Mouse (Mus musculus) liver, embryonic 16.5 days (tissue): ENCODE data around the gene Ms4a6d. TPM values are rescaled to one million over a fixed set of nuclear protein-coding genes. Genes with fewer than 3 reads are reported as not detected.

Source experiments
- ATAC-seq: fragments of 200-750 bp; cut with Nextera tagmentation; 2 replicates; pipeline ENCODE4 v1.8.0; 2017; ENCODE audit warnings: low read depth, mild to moderate bottlenecking, moderate number of reproducible peaks, moderate library complexity
- H3K27ac ChIP-seq: fragments of 300-500 bp; sonication (generic); 2 replicates; pipeline ENCODE4 v1.5.1; 2014; ENCODE audit warnings: mild to moderate bottlenecking, low read length
- H3K27me3 ChIP-seq: fragments of 300-500 bp; sonication (generic); 2 replicates; pipeline ENCODE4 v1.6.1; 2014; ENCODE audit warnings: low read depth, low read length, mixed read lengths; ENCODE audit not compliant: control insufficient read depth, insufficient read depth
- H3K36me3 ChIP-seq: fragments of 300-500 bp; sonication (generic); 2 replicates; pipeline ENCODE4 v1.6.1; 2014; ENCODE audit warnings: mild to moderate bottlenecking; ENCODE audit not compliant: control insufficient read depth, insufficient read depth
- H3K4me1 ChIP-seq: fragments of 300-500 bp; sonication (generic); 2 replicates; pipeline ENCODE4 v1.6.1; 2014; ENCODE audit warnings: low read depth, low read length, mixed read lengths; ENCODE audit not compliant: control insufficient read depth
- H3K4me2 ChIP-seq: fragments of 300-500 bp; sonication (generic); 2 replicates; pipeline ENCODE4 v1.6.1; 2014; ENCODE audit warnings: low read depth, low read length, mixed read lengths
- H3K4me3 ChIP-seq: fragments of 300-500 bp; sonication (generic); 2 replicates; pipeline ENCODE4 v1.5.1; 2014; ENCODE audit warnings: low read depth, mild to moderate bottlenecking, low read length
- H3K9ac ChIP-seq: fragments of 300-500 bp; sonication (generic); 2 replicates; pipeline ENCODE4 v1.6.1; 2014; ENCODE audit warnings: low read depth, low read length
- H3K9me3 ChIP-seq: fragments of 300-500 bp; sonication (generic); replicated peaks from 2 replicates; pipeline ENCODE4 v1.6.1; 2016; ENCODE audit warnings: low read length; ENCODE audit not compliant: control insufficient read depth
- WGBS: fragments of 180-500 bp; shearing (Covaris S2); extraction: QIAGEN DNeasy Blood & Tissue Kit; methylation state at CpG from one replicate; pipeline ENCODE4 v1.1.7; 2014; ENCODE audit not compliant: insufficient replicate concordance; 5-methylcytosine and 5-hydroxymethylcytosine counted together
- polyA plus RNA-seq: library from polyadenylated mRNA; unstranded; fragments of >200 nt; fragmentation: Nextera tagmentation; extraction: Ambion mirVana; gene quantifications from 2 replicates; pipeline ENCODE4 v1.2.1, GENCODE M21; 2015

Gene Ms4a6d
- polyA plus RNA-seq, 1 experiment from 2014 or later: 4.9 TPM

- H3K4me3 ChIP-seq: no peak overlapping the region
- H3K9ac ChIP-seq: no peak overlapping the region
- no peak for ATAC-seq
- no peaks in the 10 kb centered on the region for H3K36me3 ChIP-seq
- no peaks in the 10 kb centered on the region for H3K9me3 ChIP-seq
- H3K4me1 ChIP-seq: peaks cover 7% of the 10 kb centered on the region
- no peak overlapping the region for H3K4me2 ChIP-seq
- H3K27ac ChIP-seq: no peak overlapping the region
- no peaks in the 10 kb centered on the region for H3K27me3 ChIP-seq
These were observed 20.2 kb upstream of the Ms4a6d start for GRCm38 (mm10) chr19:11624800-11625199.

- H3K27me3 ChIP-seq: no peaks in the 10 kb centered on the region
- ATAC-seq: no peak
- no peak within 1 kb of the TSS for H3K27ac ChIP-seq
- no peak within 1 kb of the TSS for H3K9ac ChIP-seq
- no peak within 1 kb of the TSS for H3K4me3 ChIP-seq
- H3K4me1 ChIP-seq: peaks cover 9% of the 10 kb centered on the region
- no peaks in the 10 kb centered on the region for H3K9me3 ChIP-seq
- H3K36me3 ChIP-seq: no peaks in the 10 kb centered on the region
- 46% methylated on average over 2 of the region's 2 CpGs for WGBS
- no peak within 1 kb of the TSS for H3K4me2 ChIP-seq
These were observed 18.9 kb upstream of the Ms4a6d start, which contains the start of gene Ms4a2 for GRCm38 (mm10) chr19:11623551-11623950. Gene Ms4a2, minus strand, starts transcription at chr19:11623719.

GRCm38 (mm10) chr19:11617983-11618382, 13.3 kb upstream of the Ms4a6d start:
- Histone ChIP-seq H3K36me3 (no peaks in the 10 kb centered on the region), H3K9me3 (no peaks in the 10 kb centered on the region), H3K4me2 (no peak overlapping the region), H3K4me1 (peaks cover 6% of the 10 kb centered on the region), H3K4me3 (no peak overlapping the region), H3K27ac (no peak overlapping the region), H3K27me3 (no peaks in the 10 kb centered on the region), H3K9ac (no peak overlapping the region)
- ATAC-seq: peak; percentile 80

DNA sequence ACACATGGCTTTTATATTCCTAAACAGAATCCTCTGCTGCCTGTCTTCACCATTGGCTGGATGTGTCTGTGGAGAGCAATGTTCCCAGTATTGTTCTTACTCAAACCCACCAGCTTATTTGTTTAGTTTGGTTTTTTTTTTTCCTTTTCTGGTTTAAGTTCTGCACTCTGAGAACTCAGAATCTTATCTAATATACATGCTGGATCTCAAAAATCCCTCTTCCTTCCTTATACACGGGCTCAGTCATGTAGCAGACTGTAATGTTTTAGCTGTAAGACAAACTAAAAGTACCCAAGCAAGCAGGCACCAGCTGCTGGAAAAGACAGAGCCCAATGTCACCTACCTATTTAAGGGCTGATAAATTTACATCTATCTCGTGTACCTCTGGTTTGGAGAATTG, 10.2 kb upstream of the Ms4a6d start:
- Histone ChIP-seq H3K9ac (no peak overlapping the region), H3K4me3 (no peak overlapping the region), H3K27ac (no peak overlapping the region), H3K9me3 (no peaks in the 10 kb centered on the region), H3K27me3 (no peaks in the 10 kb centered on the region), H3K4me2 (no peak overlapping the region), H3K36me3 (no peaks in the 10 kb centered on the region), H3K4me1 (peaks cover 11% of the 10 kb centered on the region)
- WGBS: 15% methylated on average over 2 of the region's 2 CpGs
- ATAC-seq: no peak

DNA sequence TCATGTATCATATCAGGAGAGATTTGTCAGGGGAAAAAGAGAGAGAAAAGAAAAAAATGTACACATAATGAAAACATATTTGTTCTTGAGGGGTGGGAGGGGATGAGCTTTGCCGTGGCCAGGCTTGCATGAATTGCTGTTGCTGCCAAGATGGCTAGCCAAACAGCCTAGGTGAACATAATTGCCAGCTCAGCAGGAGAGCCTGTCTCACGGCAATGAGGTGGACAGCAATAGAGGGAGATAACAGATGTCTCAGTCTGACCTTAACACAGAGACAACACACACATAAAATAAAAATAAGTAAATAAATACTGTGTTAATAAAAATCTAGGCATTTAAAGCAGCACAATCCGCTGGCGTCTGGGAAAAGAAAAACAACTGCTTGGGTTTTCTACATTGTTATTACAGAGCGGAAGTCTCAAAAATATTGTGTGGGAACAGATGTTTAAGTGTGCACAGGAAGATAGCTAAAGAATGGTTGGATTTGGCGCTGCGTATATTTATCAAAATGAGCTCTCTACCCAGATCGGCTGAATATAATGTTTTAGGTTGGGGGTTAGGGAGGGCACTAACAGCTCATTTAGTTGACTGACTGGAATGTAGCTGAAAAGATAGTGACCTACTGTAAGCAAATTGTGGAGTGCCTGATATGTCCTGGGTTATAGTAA, 9.3 kb upstream of the Ms4a6d start:
- no peak for ATAC-seq
- no peaks in the 10 kb centered on the region for H3K9me3 ChIP-seq
- no peaks in the 10 kb centered on the region for H3K27me3 ChIP-seq
- no peak overlapping the region for H3K4me2 ChIP-seq
- WGBS: 31% methylated on average over 8 of the region's 8 CpGs
- no peak overlapping the region for H3K4me3 ChIP-seq
- peaks cover 11% of the 10 kb centered on the region for H3K4me1 ChIP-seq
- no peak overlapping the region for H3K27ac ChIP-seq
- no peaks in the 10 kb centered on the region for H3K36me3 ChIP-seq
- H3K9ac ChIP-seq: no peak overlapping the region

- Histone ChIP-seq H3K27ac (no peak overlapping the region), H3K27me3 (no peaks in the 10 kb centered on the region), H3K9ac (no peak overlapping the region), H3K36me3 (no peaks in the 10 kb centered on the region), H3K4me2 (no peak overlapping the region), H3K4me1 (peaks cover 5% of the 10 kb centered on the region; the same call in 1 of the 2 replicates), H3K4me3 (no peak overlapping the region), H3K9me3 (no peaks in the 10 kb centered on the region)
- WGBS: 15% methylated on average over 1 of the region's 1 CpGs
- no peak for ATAC-seq
These were observed 8.4 kb upstream of the Ms4a6d start for GRCm38 (mm10) chr19:11613084-11613483.

DNA sequence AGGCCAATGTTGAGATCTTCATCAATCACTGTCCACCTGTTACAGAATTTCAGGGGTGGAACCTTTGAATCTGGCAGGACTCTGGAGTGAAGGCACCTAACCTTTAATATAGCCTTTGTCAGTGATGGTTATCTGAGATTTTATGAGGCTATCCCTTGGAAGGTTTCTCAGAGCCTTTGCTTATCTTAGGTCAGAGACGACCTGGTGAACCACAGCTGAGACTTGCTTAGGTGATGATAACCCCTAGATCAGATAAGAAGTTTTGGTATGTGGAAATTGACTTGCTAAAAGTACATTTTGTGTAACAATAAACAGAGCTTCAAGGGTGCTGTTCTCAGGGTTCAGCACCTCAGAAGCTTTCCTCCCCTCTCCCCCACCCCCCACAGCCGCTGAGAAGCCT, 7.6 kb upstream of the Ms4a6d start:
- Histone ChIP-seq H3K36me3 (no peaks in the 10 kb centered on the region), H3K27me3 (no peaks in the 10 kb centered on the region), H3K4me2 (no peak overlapping the region), H3K27ac (no peak overlapping the region), H3K9me3 (no peaks in the 10 kb centered on the region), H3K9ac (no peak overlapping the region), H3K4me3 (no peak overlapping the region), H3K4me1 (peaks cover 5% of the 10 kb centered on the region; the same call in 1 of the 2 replicates)
- ATAC-seq: no peak
- WGBS: 24% methylated on average over 2 of the region's 2 CpGs

DNA sequence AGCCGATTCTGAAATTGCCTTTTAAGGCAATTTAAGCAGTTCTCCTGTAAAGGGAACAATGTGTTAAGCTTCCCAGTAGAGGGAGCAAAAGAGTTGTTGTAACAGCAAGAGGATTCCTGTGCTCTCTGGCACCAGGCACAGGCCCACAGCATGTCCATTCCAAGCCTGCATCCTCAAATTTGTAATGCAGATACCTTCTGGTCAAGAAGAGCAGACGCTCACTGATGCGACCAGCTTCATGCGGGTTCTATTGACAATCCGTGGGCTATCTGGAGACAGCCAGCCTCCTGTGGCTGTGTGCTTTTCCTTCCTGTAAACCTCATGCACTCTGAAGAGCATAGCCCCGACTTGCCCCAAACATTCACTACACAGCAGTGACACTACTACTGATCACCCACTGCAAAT, 6.9 kb upstream of the Ms4a6d start:
- Histone ChIP-seq H3K4me2 (no peak overlapping the region), H3K4me3 (no peak overlapping the region), H3K27me3 (no peaks in the 10 kb centered on the region), H3K27ac (no peak overlapping the region), H3K9me3 (no peaks in the 10 kb centered on the region), H3K9ac (no peak overlapping the region), H3K36me3 (no peaks in the 10 kb centered on the region), H3K4me1 (peaks cover 5% of the 10 kb centered on the region; the same call in 1 of the 2 replicates)
- WGBS: 6% methylated on average over 6 of the region's 6 CpGs
- ATAC-seq: 0 out of 2 replicates have a peak, but pooled peaks have one; percentile 37

DNA sequence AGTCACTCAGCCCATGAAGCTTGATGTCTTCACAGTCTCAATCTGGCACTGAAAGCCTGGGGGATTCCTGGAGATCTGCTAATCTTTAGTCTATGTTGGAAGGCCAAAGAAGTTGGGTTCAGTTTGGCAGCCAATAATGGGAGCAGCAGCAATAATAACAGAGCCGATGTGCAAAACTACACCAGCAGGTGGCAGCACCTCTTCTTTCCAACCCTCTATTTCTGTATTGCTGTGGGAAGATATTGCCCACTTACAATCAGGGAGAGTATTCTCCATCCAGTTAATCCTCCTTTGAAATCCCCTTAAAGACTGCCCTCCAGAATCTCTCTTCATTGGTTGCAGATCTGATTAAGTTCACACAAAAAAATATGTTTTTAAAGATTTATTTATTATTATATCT, 3.5 kb upstream of the Ms4a6d start:
- no peaks in the 10 kb centered on the region for H3K36me3 ChIP-seq
- no peak for ATAC-seq
- H3K27me3 ChIP-seq: no peaks in the 10 kb centered on the region
- WGBS: 5% methylated on average over 1 of the region's 1 CpGs
- H3K9me3 ChIP-seq: no peaks in the 10 kb centered on the region
- no peak overlapping the region for H3K27ac ChIP-seq
- H3K4me1 ChIP-seq: peaks cover 5% of the 10 kb centered on the region; the same call in 1 of the 2 replicates
- H3K4me2 ChIP-seq: no peak overlapping the region
- H3K9ac ChIP-seq: no peak overlapping the region
- H3K4me3 ChIP-seq: no peak overlapping the region
